ENCODE assay signal across 21 mouse cellular contexts in genomic region chr11:106739116-106739515, GRCm38 (mm10). TPM values are rescaled to one million over a fixed set of nuclear protein-coding genes. Genes with fewer than 3 reads are reported as not detected.
"Had no signal": no experiment of that assay in that cellular context is flagged by ENCODE, and none has a peak within 500 bp of the region (broad histone marks: within the 10 kb centered on the region; RNA-seq: fewer than 3 reads in every experiment).

No protein-coding gene starts in this region.

- H3K9me3 ChIP-seq: kidney, embryonic 15.5 days; limb, embryonic 12.5 days; limb, embryonic 15.5 days; midbrain, embryonic 13.5 days; stomach, embryonic 15.5 days had no signal

- H3K27ac ChIP-seq: kidney, embryonic 15.5 days; limb, embryonic 12.5 days; limb, embryonic 15.5 days; liver, embryonic 14.5 days; macrophage; midbrain, embryonic 13.5 days; stomach, embryonic 15.5 days had no signal

- H3K9ac ChIP-seq: kidney, embryonic 15.5 days; limb, embryonic 12.5 days; limb, embryonic 15.5 days; liver, embryonic 14.5 days; liver, postnatal 0 days; lung, embryonic 14.5 days; midbrain, embryonic 13.5 days; stomach, embryonic 15.5 days had no signal

- H3K27me3 ChIP-seq: kidney, embryonic 15.5 days; limb, embryonic 12.5 days; limb, embryonic 15.5 days; midbrain, embryonic 13.5 days; stomach, embryonic 15.5 days had no signal

- DNase-seq: kidney, adult 8-10 months; kidney, postnatal 14 days; kidney, postnatal 4 days; left cerebral cortex, postnatal 4 days; liver, postnatal 0 days; lung, embryonic 14.5 days; retina, postnatal 1 day; right cerebral cortex, postnatal 25 days; spleen, adult 18-20 months; thymus, postnatal 25 days had no signal

- H3K4me2 ChIP-seq: kidney, embryonic 15.5 days; limb, embryonic 12.5 days; limb, embryonic 15.5 days; liver, embryonic 11.5 days; lung, embryonic 14.5 days; midbrain, embryonic 13.5 days; stomach, embryonic 15.5 days had no signal

- H3K4me3 ChIP-seq: kidney, embryonic 15.5 days; limb, embryonic 12.5 days; limb, embryonic 15.5 days; midbrain, embryonic 13.5 days; stomach, embryonic 15.5 days had no signal

- ATAC-seq: liver, postnatal 0 days; lung, postnatal 0 days; midbrain, embryonic 13.5 days had no signal

- H3K36me3 ChIP-seq: kidney, embryonic 15.5 days; limb, embryonic 12.5 days; limb, embryonic 15.5 days; midbrain, embryonic 13.5 days; stomach, embryonic 15.5 days had no signal

- H3K4me1 ChIP-seq: limb, embryonic 15.5 days; stomach, embryonic 15.5 days had no signal

RNA-seq across cellular contexts. Expression of gene Milr1, which starts 11.9 kb away (rescaled TPM):
- total RNA-seq: layer of hippocampus, postnatal 14 days; midbrain, postnatal 0 days had no signal
